Mouse (Mus musculus) embryonic fibroblast, embryonic 13.5 days (primary cell): ENCODE measurements around the gene Map3k5. TPM values are rescaled to one million over a fixed set of nuclear protein-coding genes. Genes with fewer than 3 reads are reported as not detected.

Source experiments
- H3K27ac ChIP-seq: 2 replicates; pipeline ENCODE4 v1.5.1; 2012; ENCODE audit warnings: low read length, control low read depth, inconsistent platforms; ENCODE audit not compliant: insufficient read depth
- H3K4me1 ChIP-seq: 2 replicates; pipeline ENCODE4 v1.6.1; 2011; ENCODE audit warnings: low read length; ENCODE audit not compliant: control insufficient read depth, insufficient read depth
- H3K4me3 ChIP-seq: 2 replicates; pipeline ENCODE4 v1.5.1; 2011; ENCODE audit warnings: mild to moderate bottlenecking, control low read depth, low read length; ENCODE audit not compliant: insufficient read depth
- CTCF ChIP-seq: IDR thresholded peaks from 2 replicates; pipeline ENCODE4 v1.5.1; 2011; ENCODE audit warnings: mild to moderate bottlenecking, control low read depth, low read length, moderate library complexity, borderline replicate concordance; ENCODE audit not compliant: insufficient read depth
- POLR2A ChIP-seq: IDR thresholded peaks from 2 replicates; pipeline ENCODE4 v1.6.1; 2011; ENCODE audit warnings: low read depth, mild to moderate bottlenecking, control low read depth, low read length, moderate library complexity
- polyA plus RNA-seq: library from polyadenylated mRNA; stranded (reverse); fragments of >200 nt; gene quantifications from 2 replicates; pipeline ENCODE4 v1.2.4, GENCODE M21; 2011; ENCODE audit warnings: low read depth; ENCODE audit not compliant: missing spikeins, insufficient read length

Map3k5 gene
- polyA plus RNA-seq, 1 experiment = 4.7 TPM

- Histone ChIP-seq H3K4me1 (no peaks in the 10 kb centered on the region), H3K4me3 (no peak overlapping the region), H3K27ac (no peak overlapping the region)
- TF ChIP-seq CTCF = no peak
- TF ChIP-seq POLR2A = no peak
These were observed 102.6 kb downstream of the Map3k5 start for GRCm38 (mm10) chr10:20036846-20037245.

- no peak overlapping the region for H3K27ac ChIP-seq
These were observed 105.3 kb downstream of the Map3k5 start for GRCm38 (mm10) chr10:20039531-20039930.

DNA sequence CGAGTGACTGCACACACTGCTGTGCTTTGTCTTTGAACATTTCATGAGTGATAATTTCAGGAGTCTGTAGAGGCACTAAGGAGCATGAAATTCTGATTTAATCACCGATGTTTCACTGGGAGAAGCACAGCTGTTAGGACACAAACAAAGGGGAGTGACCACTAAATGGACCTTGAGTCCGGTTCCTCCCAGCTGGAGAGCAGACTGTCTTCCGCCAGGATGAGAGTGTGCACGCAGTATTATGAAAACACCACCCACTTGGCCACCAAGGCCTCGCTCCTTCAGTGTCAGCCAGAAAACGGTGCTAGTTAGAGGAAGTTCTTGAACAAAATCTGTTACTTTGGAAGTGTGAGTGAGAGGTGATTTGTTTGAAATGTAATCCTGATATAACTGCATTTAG lies 105.8 kb downstream of the Map3k5 start:
- TF ChIP-seq POLR2A (no peak), CTCF (no peak)
- Histone ChIP-seq H3K4me3 (no peak overlapping the region), H3K4me1 (no peaks in the 10 kb centered on the region), H3K27ac (no peak overlapping the region)

More at GRCm38 (mm10) chr10:20039531-20039930, 105.3 kb downstream of the Map3k5 start:
- no peak for TF ChIP-seq POLR2A
- TF ChIP-seq CTCF = no peak
- Histone ChIP-seq H3K4me1 (no peaks in the 10 kb centered on the region), H3K4me3 (no peak overlapping the region)

GRCm38 (mm10) chr10:20040677-20041076 lies 106.4 kb downstream of the Map3k5 start:
- TF ChIP-seq CTCF = no peak
- no peak for TF ChIP-seq POLR2A
- no peak overlapping the region for H3K27ac ChIP-seq
- peaks cover 2% of the 10 kb centered on the region; the same call in 1 of the 2 replicates for H3K4me1 ChIP-seq
- no peak overlapping the region for H3K4me3 ChIP-seq

DNA sequence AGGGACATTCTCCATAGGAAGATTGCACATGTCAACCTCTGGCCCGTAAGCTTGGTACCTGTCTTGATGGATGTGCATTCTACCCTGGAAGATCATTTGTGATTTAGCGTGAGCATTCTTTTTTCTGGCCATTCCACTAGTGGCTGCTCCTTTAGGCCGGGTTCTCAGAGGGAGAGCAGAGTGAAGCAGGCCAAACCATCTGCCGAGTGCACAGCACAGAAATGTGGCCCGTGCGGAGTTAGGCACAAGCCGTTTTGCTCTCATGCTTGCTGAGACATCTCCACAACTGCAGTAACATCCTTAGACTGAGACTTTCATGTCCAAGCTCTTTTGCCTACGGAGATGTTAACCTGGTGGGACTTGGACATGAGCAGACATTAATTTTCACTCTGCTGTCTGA lies 107.8 kb downstream of the Map3k5 start:
- TF ChIP-seq POLR2A = no peak
- no peak for TF ChIP-seq CTCF
- Histone ChIP-seq H3K27ac (no peak overlapping the region), H3K4me1 (peaks cover 3% of the 10 kb centered on the region; the same call in 1 of the 2 replicates), H3K4me3 (no peak overlapping the region)

- no peak for TF ChIP-seq CTCF
- no peak for TF ChIP-seq POLR2A
- H3K4me1 ChIP-seq = peaks cover 3% of the 10 kb centered on the region; the same call in 1 of the 2 replicates
- H3K4me3 ChIP-seq = no peak overlapping the region
These were observed 109.8 kb downstream of the Map3k5 start for GRCm38 (mm10) chr10:20044051-20044450.

DNA sequence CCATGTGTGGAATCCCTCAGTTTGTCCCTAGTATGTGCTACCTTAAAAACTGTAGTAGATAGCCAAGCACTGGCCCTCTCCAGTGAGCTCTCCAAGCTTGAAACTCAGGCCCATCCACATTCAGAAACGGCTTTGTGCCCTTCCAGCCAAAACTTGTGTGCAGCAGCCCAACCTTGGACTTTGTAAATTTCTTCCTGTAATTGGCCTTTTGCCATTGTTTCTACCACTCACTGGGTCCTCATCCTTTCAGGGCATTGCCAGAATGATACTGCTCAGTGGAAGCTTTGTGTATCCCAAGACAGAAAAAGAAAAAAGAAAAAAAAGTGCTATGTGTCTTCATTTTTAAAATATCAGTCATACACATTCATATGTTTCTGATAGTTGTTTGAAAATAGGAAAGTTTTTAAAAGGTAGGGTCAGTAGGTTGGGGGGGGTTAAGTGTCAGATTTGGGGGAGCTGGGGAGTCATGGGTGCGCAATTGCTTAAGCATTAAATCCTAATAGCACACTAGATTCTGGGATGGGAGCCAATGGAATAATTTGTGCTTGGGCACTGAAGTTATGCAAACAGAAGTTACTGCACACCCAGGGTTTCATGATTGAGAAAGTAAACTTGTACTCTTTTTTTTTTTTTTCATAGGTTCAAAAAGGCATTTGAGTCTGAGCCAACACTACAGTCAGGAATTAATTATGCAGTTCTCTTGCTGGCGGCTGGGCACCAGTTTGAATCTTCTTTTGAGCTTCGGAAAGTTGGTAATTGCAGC lies 111.6 kb downstream of the Map3k5 start:
- Histone ChIP-seq H3K27ac (no peak overlapping the region), H3K4me3 (no peak overlapping the region), H3K4me1 (peaks cover 3% of the 10 kb centered on the region; the same call in 1 of the 2 replicates)
- TF ChIP-seq CTCF (no peak), POLR2A (no peak)

More at GRCm38 (mm10) chr10:20044051-20044450, 109.8 kb downstream of the Map3k5 start:
- H3K27ac ChIP-seq = no peak overlapping the region

- TF ChIP-seq CTCF = no peak
- TF ChIP-seq POLR2A = no peak
- Histone ChIP-seq H3K27ac (no peak overlapping the region), H3K4me1 (no peaks in the 10 kb centered on the region), H3K4me3 (no peak overlapping the region)
These were observed 122.8 kb downstream of the Map3k5 start for GRCm38 (mm10) chr10:20056859-20057644.

- Histone ChIP-seq H3K27ac (no peak overlapping the region), H3K4me1 (no peaks in the 10 kb centered on the region), H3K4me3 (no peak overlapping the region)
- TF ChIP-seq POLR2A = no peak
- TF ChIP-seq CTCF = no peak
These were observed 123.8 kb downstream of the Map3k5 start for GRCm38 (mm10) chr10:20058031-20058430.

- H3K27ac ChIP-seq = no peak overlapping the region
- H3K4me3 ChIP-seq = no peak overlapping the region
- TF ChIP-seq CTCF (no peak), POLR2A (no peak)
- no peaks in the 10 kb centered on the region for H3K4me1 ChIP-seq
These were observed 124.6 kb downstream of the Map3k5 start for GRCm38 (mm10) chr10:20058841-20059240.
